Mouse (Mus musculus) hindbrain, embryonic 13.5 days (tissue): Measurements from ENCODE around the gene Arhgap29. TPM values are rescaled to one million over a fixed set of nuclear protein-coding genes. Genes with fewer than 3 reads are reported as not detected.

ENCODE experiments used
- ATAC-seq: fragments of 200-750 bp; cut with Nextera tagmentation; 2 replicates; pipeline ENCODE4 v1.8.0; 2017; ENCODE audit warnings: moderate TSS enrichment; ENCODE audit not compliant: low FRiP score
- H3K27ac ChIP-seq: fragments of 300-500 bp; sonication (generic); 2 replicates; pipeline ENCODE4 v1.5.1; 2015; ENCODE audit warnings: inconsistent platforms, mild to moderate bottlenecking, moderate library complexity
- H3K27me3 ChIP-seq: fragments of 300-500 bp; sonication (generic); 2 replicates; pipeline ENCODE4 v1.6.1; 2015; ENCODE audit warnings: mild to moderate bottlenecking, inconsistent platforms
- H3K36me3 ChIP-seq: fragments of 300-500 bp; sonication (generic); 2 replicates; pipeline ENCODE4 v1.6.1; 2015; ENCODE audit warnings: mild to moderate bottlenecking, inconsistent platforms
- H3K4me1 ChIP-seq: fragments of 300-500 bp; sonication (generic); replicated peaks from 2 replicates; pipeline ENCODE4 v1.6.1; 2015; ENCODE audit warnings: inconsistent platforms
- H3K4me2 ChIP-seq: fragments of 300-500 bp; sonication (generic); 2 replicates; pipeline ENCODE4 v1.6.1; 2015; ENCODE audit warnings: inconsistent platforms, mild to moderate bottlenecking, moderate library complexity
- H3K4me3 ChIP-seq: fragments of 300-500 bp; sonication (generic); 2 replicates; pipeline ENCODE4 v1.5.1; 2015; ENCODE audit warnings: mild to moderate bottlenecking, inconsistent platforms
- H3K9ac ChIP-seq: fragments of 300-500 bp; sonication (generic); 2 replicates; pipeline ENCODE4 v1.6.1; 2015; ENCODE audit warnings: mild to moderate bottlenecking, inconsistent platforms
- H3K9me3 ChIP-seq: fragments of 300-500 bp; sonication (generic); 2 replicates; pipeline ENCODE4 v1.6.1; 2016; ENCODE audit warnings: inconsistent platforms
- WGBS: fragments of 180-500 bp; shearing (Covaris S2); methylation state at CpG from one replicate; pipeline ENCODE4 v1.1.7; 2015; 5-methylcytosine and 5-hydroxymethylcytosine counted together
- polyA plus RNA-seq: library from polyadenylated mRNA; unstranded; fragments of >200 nt; fragmentation: Nextera tagmentation; extraction: Ambion mirVana; gene quantifications from 2 replicates; pipeline ENCODE4 v1.2.1, GENCODE M21; 2015

Gene Arhgap29
- polyA plus RNA-seq, 1 experiment from 2014 or later, result 30.0 TPM

GRCm38 (mm10) chr3:122026676-122027075 lies 74.3 kb downstream of the Arhgap29 start:
- Histone ChIP-seq H3K9me3 (no peaks in the 10 kb centered on the region), H3K27me3 (no peaks in the 10 kb centered on the region), H3K4me3 (no peak overlapping the region), H3K36me3 (no peaks in the 10 kb centered on the region), H3K4me2 (no peak overlapping the region), H3K9ac (no peak overlapping the region), H3K4me1 (no peaks in the 10 kb centered on the region), H3K27ac (no peak overlapping the region)
- WGBS, result 82% methylated on average over 5 of the region's 5 CpGs
- ATAC-seq, result no peak

GRCm38 (mm10) chr3:122027776-122028175 lies 75.4 kb downstream of the Arhgap29 start:
- WGBS, result 92% methylated on average over 8 of the region's 8 CpGs
- no peak overlapping the region for H3K9ac ChIP-seq

GRCm38 (mm10) chr3:122033248-122033837 lies 81.0 kb downstream of the Arhgap29 start:
- WGBS, result 51% methylated on average over 9 of the region's 9 CpGs
- Histone ChIP-seq H3K36me3 (no peaks in the 10 kb centered on the region), H3K27me3 (0 out of 2 replicates have a peak, but pooled peaks cover 9% of the 10 kb centered on the region), H3K9me3 (0 out of 2 replicates have a peak, but pooled peaks cover 5% of the 10 kb centered on the region), H3K9ac (no peak overlapping the region), H3K4me2 (no peak overlapping the region), H3K4me3 (no peak overlapping the region), H3K27ac (no peak overlapping the region), H3K4me1 (peaks cover 14% of the 10 kb centered on the region)
- ATAC-seq, result no peak

More at GRCm38 (mm10) chr3:122027776-122028175, 75.4 kb downstream of the Arhgap29 start:
- Histone ChIP-seq H3K4me1 (no peaks in the 10 kb centered on the region), H3K27me3 (no peaks in the 10 kb centered on the region), H3K9me3 (no peaks in the 10 kb centered on the region), H3K4me3 (no peak overlapping the region), H3K36me3 (no peaks in the 10 kb centered on the region), H3K27ac (no peak overlapping the region), H3K4me2 (no peak overlapping the region)
- no peak for ATAC-seq

GRCm38 (mm10) chr3:122034240-122034639 lies 81.9 kb downstream of the Arhgap29 start:
- no peak for ATAC-seq
- Histone ChIP-seq H3K9ac (no peak overlapping the region), H3K36me3 (no peaks in the 10 kb centered on the region), H3K9me3 (0 out of 2 replicates have a peak, but pooled peaks cover 5% of the 10 kb centered on the region), H3K4me1 (peaks cover 14% of the 10 kb centered on the region), H3K4me3 (no peak overlapping the region), H3K27me3 (0 out of 2 replicates have a peak, but pooled peaks cover 12% of the 10 kb centered on the region), H3K4me2 (no peak overlapping the region), H3K27ac (no peak overlapping the region)
- 88% methylated on average over 5 of the region's 5 CpGs for WGBS

- Histone ChIP-seq H3K36me3 (no peaks in the 10 kb centered on the region), H3K27me3 (peaks cover 17% of the 10 kb centered on the region), H3K4me3 (no peak overlapping the region), H3K9ac (no peak overlapping the region), H3K27ac (no peak overlapping the region), H3K4me1 (peaks cover 14% of the 10 kb centered on the region), H3K9me3 (0 out of 2 replicates have a peak, but pooled peaks cover 5% of the 10 kb centered on the region), H3K4me2 (no peak overlapping the region)
- WGBS, result 32% methylated on average over 3 of the region's 3 CpGs
- no peak for ATAC-seq
Measured at GRCm38 (mm10) chr3:122035092-122035491, 82.8 kb downstream of the Arhgap29 start.

- Histone ChIP-seq H3K4me3 (no peak overlapping the region), H3K9ac (no peak overlapping the region), H3K4me1 (peaks cover 26% of the 10 kb centered on the region), H3K4me2 (no peak overlapping the region), H3K27me3 (peaks cover 66% of the 10 kb centered on the region), H3K9me3 (0 out of 2 replicates have a peak, but pooled peaks cover 5% of the 10 kb centered on the region), H3K36me3 (no peaks in the 10 kb centered on the region), H3K27ac (no peak overlapping the region)
- 79% methylated on average over 6 of the region's 6 CpGs for WGBS
- no peak for ATAC-seq
Measured at GRCm38 (mm10) chr3:122040522-122040921, 88.2 kb downstream of the Arhgap29 start.

- H3K4me2 ChIP-seq, result no peak overlapping the region
- H3K9ac ChIP-seq, result no peak overlapping the region
- WGBS, result 40% methylated on average over 8 of the region's 8 CpGs
- H3K4me3 ChIP-seq, result no peak overlapping the region
- H3K27ac ChIP-seq, result no peak overlapping the region
- H3K4me1 ChIP-seq, result peaks cover 52% of the 10 kb centered on the region
- H3K36me3 ChIP-seq, result no peaks in the 10 kb centered on the region
- H3K27me3 ChIP-seq, result peaks cover 82% of the 10 kb centered on the region
- H3K9me3 ChIP-seq, result no peaks in the 10 kb centered on the region
- ATAC-seq, result no peak
Measured at GRCm38 (mm10) chr3:122043102-122043501, 90.8 kb downstream of the Arhgap29 start.

GRCm38 (mm10) chr3:122043799-122044547 lies 91.6 kb downstream of the Arhgap29 start, which contains the start of gene Abca4:
Gene Abca4 (plus strand): TSS chr3:122044443.
- peak within 1 kb of the TSS; percentile 60 for H3K9ac ChIP-seq
- peak within 1 kb of the TSS; percentile 27 for H3K4me3 ChIP-seq
- peaks cover 61% of the 10 kb centered on the region for H3K4me1 ChIP-seq
- WGBS, result 3% methylated on average over 26 of the region's 26 CpGs
- H3K27me3 ChIP-seq, result peaks cover 87% of the 10 kb centered on the region
- H3K4me2 ChIP-seq, result peak within 1 kb of the TSS; percentile 42
- H3K36me3 ChIP-seq, result no peaks in the 10 kb centered on the region
- no peak for ATAC-seq
- H3K9me3 ChIP-seq, result no peaks in the 10 kb centered on the region
- H3K27ac ChIP-seq, result peak within 1 kb of the TSS; percentile 27; the same call in 1 of the 2 replicates

- no peak overlapping the region for H3K27ac ChIP-seq
- H3K9me3 ChIP-seq, result no peaks in the 10 kb centered on the region
- H3K9ac ChIP-seq, result no peak overlapping the region; the same call in 1 of the 2 replicates
- no peaks in the 10 kb centered on the region for H3K36me3 ChIP-seq
- peaks cover 89% of the 10 kb centered on the region for H3K27me3 ChIP-seq
- ATAC-seq, result peak; percentile 75
- no peak overlapping the region for H3K4me3 ChIP-seq
- H3K4me1 ChIP-seq, result peaks cover 62% of the 10 kb centered on the region
- H3K4me2 ChIP-seq, result peak overlapping the region; percentile 34
- WGBS, result 4% methylated on average over 10 of the region's 10 CpGs
Measured at GRCm38 (mm10) chr3:122046187-122046620, 93.9 kb downstream of the Arhgap29 start.

- peaks cover 62% of the 10 kb centered on the region for H3K4me1 ChIP-seq
- WGBS, result 37% methylated on average over 7 of the region's 7 CpGs
- no peaks in the 10 kb centered on the region for H3K36me3 ChIP-seq
- no peaks in the 10 kb centered on the region for H3K9me3 ChIP-seq
- H3K27me3 ChIP-seq, result peaks cover 87% of the 10 kb centered on the region
- H3K9ac ChIP-seq, result no peak overlapping the region
- no peak overlapping the region for H3K4me2 ChIP-seq
- H3K4me3 ChIP-seq, result no peak overlapping the region
- no peak for ATAC-seq
- H3K27ac ChIP-seq, result peak overlapping the region; percentile 23; the same call in 1 of the 2 replicates
Measured at GRCm38 (mm10) chr3:122047402-122047801, 95.1 kb downstream of the Arhgap29 start.

- Histone ChIP-seq H3K36me3 (no peaks in the 10 kb centered on the region), H3K4me1 (peaks cover 56% of the 10 kb centered on the region), H3K27ac (peak overlapping the region; percentile 23), H3K9ac (0 out of 2 replicates have a peak overlapping the region, but pooled peaks have one; percentile 13), H3K27me3 (peaks cover 86% of the 10 kb centered on the region), H3K4me3 (no peak overlapping the region), H3K9me3 (no peaks in the 10 kb centered on the region), H3K4me2 (peak overlapping the region; percentile 21)
- 15% methylated on average over 17 of the region's 17 CpGs for WGBS
- ATAC-seq, result peak; percentile 47; the same call in 1 of the 2 replicates
Measured at GRCm38 (mm10) chr3:122047921-122048861, 95.8 kb downstream of the Arhgap29 start.
